Mouse (Mus musculus) liver, embryonic 14.5 days (tissue): ENCODE measurements at regions not wholly inside any gene's neighbourhood (a gene's known extent, or its start where the extent isn't known, plus 50 kb on each side); places are given as distances from the start of the nearest gene placed in this dataset.

ENCODE experiments used
- CTCF ChIP-seq: IDR thresholded peaks from 2 replicates; pipeline ENCODE4 v1.5.1; 2016; ENCODE audit warnings: antibody characterized with exemption, low read depth, control low read depth
- EP300 ChIP-seq: IDR thresholded peaks from 2 replicates; pipeline ENCODE4 v1.6.1; 2016; ENCODE audit warnings: antibody characterized with exemption, low read depth

DNA sequence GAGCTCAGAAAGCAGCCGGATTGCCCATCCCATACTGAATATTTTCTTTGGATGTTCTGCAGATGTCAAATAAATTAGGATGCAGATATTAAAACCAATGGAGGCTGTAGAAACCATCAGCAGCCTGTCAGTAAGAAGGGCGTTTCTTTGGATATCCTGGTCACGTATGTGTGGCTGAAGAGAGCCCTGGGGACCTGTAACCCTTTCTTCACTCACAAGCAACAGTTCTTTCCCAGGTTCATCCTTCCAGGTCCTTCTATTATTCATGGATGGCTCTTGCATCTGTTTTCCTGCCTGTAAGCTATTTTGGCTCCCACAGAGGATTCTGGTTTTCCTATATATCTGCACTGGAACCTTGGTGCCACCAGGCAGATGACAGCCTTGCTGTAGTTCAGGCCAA lies 372.2 kb upstream of the Nt5c1b start:
- TF ChIP-seq CTCF = no peak
- TF ChIP-seq EP300 = no peak
